Mouse (Mus musculus) ES-CJ7 (cell line): ENCODE data around the gene Gdf1.

Source experiments
- DNase-seq: peaks from one replicate; pipeline ENCODE4 v3.0.0; 2011; ENCODE audit warnings: low read depth, low spot score

Gdf1 gene

GRCm38 (mm10) chr8:70329835-70330740 lies 471 bp downstream of the Gdf1 start:
- DNase-seq = peak; percentile 30

GRCm38 (mm10) chr8:70330741-70331364 lies 1.2 kb downstream of the Gdf1 start:
- peak; percentile 88 for DNase-seq

- DNase-seq = no peak
Measured at GRCm38 (mm10) chr8:70331526-70331925, 1.9 kb downstream of the Gdf1 start.

- peak; percentile 73 for DNase-seq
Measured at GRCm38 (mm10) chr8:70332070-70332877, 2.7 kb downstream of the Gdf1 start.

GRCm38 (mm10) chr8:70332878-70333202 lies 3.2 kb downstream of the Gdf1 start:
- no peak for DNase-seq

- no peak for DNase-seq
Measured at GRCm38 (mm10) chr8:70338931-70339330, 9.3 kb downstream of the Gdf1 start.

GRCm38 (mm10) chr8:70340659-70341058 lies 11.0 kb downstream of the Gdf1 start:
- no peak for DNase-seq

GRCm38 (mm10) chr8:70342007-70342406 lies 12.4 kb downstream of the Gdf1 start:
- DNase-seq = no peak

GRCm38 (mm10) chr8:70343076-70343475 lies 13.5 kb downstream of the Gdf1 start:
- no peak for DNase-seq

- DNase-seq = peak; percentile 75
Measured at GRCm38 (mm10) chr8:70343696-70344095, 14.1 kb downstream of the Gdf1 start.

GRCm38 (mm10) chr8:70344279-70344678 lies 14.7 kb downstream of the Gdf1 start:
- no peak for DNase-seq

GRCm38 (mm10) chr8:70347443-70347842 lies 17.8 kb downstream of the Gdf1 start:
- DNase-seq = no peak

- no peak for DNase-seq
Measured at GRCm38 (mm10) chr8:70347860-70348420, 18.3 kb downstream of the Gdf1 start.

- no peak for DNase-seq
Measured at GRCm38 (mm10) chr8:70351035-70351999, 21.7 kb downstream of the Gdf1 start.

GRCm38 (mm10) chr8:70352000-70352384 lies 22.4 kb downstream of the Gdf1 start:
- DNase-seq = no peak

GRCm38 (mm10) chr8:70352657-70353151 lies 23.1 kb downstream of the Gdf1 start:
- DNase-seq = no peak

- peak; percentile 100 for DNase-seq
Measured at GRCm38 (mm10) chr8:70353194-70353817, 23.7 kb downstream of the Gdf1 start, which contains the start of gene Upf1. Gene Upf1, minus strand, starts transcription at chr8:70353278.

- DNase-seq = no peak
Measured at GRCm38 (mm10) chr8:70354004-70354403, 24.4 kb downstream of the Gdf1 start.

GRCm38 (mm10) chr8:70356111-70356510 lies 26.5 kb downstream of the Gdf1 start:
- no peak for DNase-seq

GRCm38 (mm10) chr8:70359411-70359810 lies 29.8 kb downstream of the Gdf1 start:
- DNase-seq = no peak
